Mouse (Mus musculus): Measurements from ENCODE around the gene Ggnbp2. TPM values are rescaled to one million over a fixed set of nuclear protein-coding genes. Genes with fewer than 3 reads are reported as not detected.

Gene Ggnbp2
- total RNA-seq, 4 experiments from 2014 or later = 88.0 to 102 (median 97.7) TPM

- peak in 1 of 2 experiments; percentile 75 for DNase-seq (ENCODE audit: low spot score in 2 of 2)
These were observed 44.4 kb downstream of the Ggnbp2 start for GRCm38 (mm10) chr11:84826185-84826584.

GRCm38 (mm10) chr11:84825261-84825807, 45.3 kb downstream of the Ggnbp2 start:
- DNase-seq (ENCODE audit: low spot score in 2 of 2) = no peak

GRCm38 (mm10) chr11:84823484-84823897, 47.1 kb downstream of the Ggnbp2 start:
- no peak for DNase-seq (ENCODE audit: low spot score in 2 of 2)

GRCm38 (mm10) chr11:84822487-84822886, 48.1 kb downstream of the Ggnbp2 start:
- DNase-seq (ENCODE audit: low spot score in 2 of 2) = no peak

- no peak for DNase-seq (ENCODE audit: low spot score in 2 of 2)
These were observed 49.4 kb downstream of the Ggnbp2 start for GRCm38 (mm10) chr11:84821131-84821770.

- DNase-seq (ENCODE audit: low spot score in 2 of 2) = peak; percentile 84 to 91
These were observed 51.5 kb downstream of the Ggnbp2 start, which contains the start of gene Mrm1 for GRCm38 (mm10) chr11:84818961-84819692. Gene Mrm1, minus strand, starts transcription at chr11:84819515.

GRCm38 (mm10) chr11:84818085-84818960, 52.3 kb downstream of the Ggnbp2 start:
- peak; percentile 58 to 67 for DNase-seq (ENCODE audit: low spot score in 2 of 2)

GRCm38 (mm10) chr11:84817362-84817761, 53.3 kb downstream of the Ggnbp2 start:
- DNase-seq (ENCODE audit: low spot score in 2 of 2) = no peak

- peak in 1 of 2 experiments; percentile 63 for DNase-seq (ENCODE audit: low spot score in 2 of 2)
These were observed 56.7 kb downstream of the Ggnbp2 start for GRCm38 (mm10) chr11:84813724-84814510.

GRCm38 (mm10) chr11:84804373-84804772, 66.2 kb downstream of the Ggnbp2 start:
- no peak for DNase-seq (ENCODE audit: low spot score in 2 of 2)

GRCm38 (mm10) chr11:84797627-84798353, 72.8 kb downstream of the Ggnbp2 start:
- DNase-seq (ENCODE audit: low spot score in 2 of 2) = peak in 1 of 2 experiments; percentile 67

GRCm38 (mm10) chr11:84797026-84797425, 73.6 kb downstream of the Ggnbp2 start:
- DNase-seq (ENCODE audit: low spot score in 2 of 2) = no peak

- DNase-seq (ENCODE audit: low spot score in 2 of 2) = peak; percentile 40 to 64
These were observed 76.0 kb downstream of the Ggnbp2 start for GRCm38 (mm10) chr11:84794496-84795113.

- no peak for DNase-seq (ENCODE audit: low spot score in 2 of 2)
These were observed 77.1 kb downstream of the Ggnbp2 start for GRCm38 (mm10) chr11:84793545-84793944.

- DNase-seq (ENCODE audit: low spot score in 2 of 2) = no peak
These were observed 80.2 kb downstream of the Ggnbp2 start for GRCm38 (mm10) chr11:84790383-84790782.
